24 mouse cellular contexts compared by ENCODE assay signal in the genomic region with DNA sequence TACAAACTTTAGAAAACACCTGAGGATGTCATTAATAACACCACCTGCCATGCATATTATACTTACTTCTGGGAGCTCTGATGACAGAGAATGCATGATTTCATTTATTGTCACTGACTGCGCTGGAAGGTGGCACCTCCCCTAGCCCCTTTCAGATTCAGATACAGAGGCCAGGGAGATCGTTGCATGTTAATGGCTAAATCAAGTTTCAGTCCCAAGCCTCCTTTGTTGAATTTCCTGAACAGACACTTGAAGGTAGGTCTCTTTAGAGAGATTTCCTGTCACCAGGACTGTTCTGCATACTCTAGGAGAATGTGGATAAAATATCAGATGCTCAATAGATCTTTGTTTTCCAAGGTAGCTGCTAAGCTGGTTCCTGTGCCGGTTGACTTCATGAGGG.
"Had no signal": no experiment of that assay in that cellular context is flagged by ENCODE, and none has a peak within 500 bp of the region (broad histone marks: within the 10 kb centered on the region; RNA-seq: fewer than 3 reads in every experiment).

No protein-coding gene starts in this region.

- H3K36me3 ChIP-seq: heart, embryonic 13.5 days; heart, embryonic 15.5 days; hindbrain, embryonic 13.5 days; hindbrain, embryonic 15.5 days; kidney, embryonic 15.5 days; limb, embryonic 13.5 days; limb, embryonic 15.5 days; liver, embryonic 12.5 days had no signal

- DNase-seq: gastrocnemius, postnatal 10 days; gastrocnemius, postnatal 25 days; heart, adult 2 months; heart, postnatal 14 days; heart, postnatal 36 days; kidney, adult 11 months; kidney, adult 2 months; kidney, adult 9 months; kidney, postnatal 14 days; kidney, postnatal 36 days; layer of hippocampus, adult 9-11 months; layer of hippocampus, postnatal 36 days; left cerebral cortex, postnatal 4 days had no signal

- H3K4me1 ChIP-seq: heart, embryonic 13.5 days; heart, embryonic 15.5 days; kidney, embryonic 15.5 days; limb, embryonic 13.5 days; limb, embryonic 15.5 days; liver, embryonic 12.5 days had no signal

- H3K9ac ChIP-seq: heart, embryonic 13.5 days; heart, embryonic 15.5 days; hindbrain, embryonic 13.5 days; hindbrain, embryonic 15.5 days; kidney, embryonic 15.5 days; limb, embryonic 13.5 days; limb, embryonic 15.5 days; liver, embryonic 12.5 days; liver, embryonic 14.5 days had no signal

- H3K4me3 ChIP-seq: heart, adult 2 months; heart, embryonic 13.5 days; heart, embryonic 15.5 days; hindbrain, embryonic 13.5 days; hindbrain, embryonic 15.5 days; kidney, embryonic 15.5 days; limb, embryonic 13.5 days; limb, embryonic 15.5 days; liver, embryonic 12.5 days had no signal

- H3K9me3 ChIP-seq: heart, embryonic 13.5 days; heart, embryonic 15.5 days; hindbrain, embryonic 13.5 days; hindbrain, embryonic 15.5 days; kidney, embryonic 15.5 days; limb, embryonic 13.5 days; limb, embryonic 15.5 days; liver, embryonic 12.5 days had no signal

- H3K27ac ChIP-seq: heart, adult 2 months; heart, embryonic 13.5 days; heart, embryonic 15.5 days; hindbrain, embryonic 13.5 days; hindbrain, embryonic 15.5 days; hindbrain, postnatal 0 days; kidney, embryonic 15.5 days; kidney, postnatal 0 days; limb, embryonic 13.5 days; limb, embryonic 15.5 days; liver, embryonic 12.5 days; liver, embryonic 14.5 days had no signal
